Mouse (Mus musculus) embryonic fibroblast, embryonic 13.5 days (primary cell): Measurements from ENCODE around the gene Gm49322.

Experiments
- CTCF ChIP-seq: IDR thresholded peaks from 2 replicates; pipeline ENCODE4 v1.5.1; 2011; ENCODE audit warnings: mild to moderate bottlenecking, control low read depth, low read length, moderate library complexity, borderline replicate concordance; ENCODE audit not compliant: insufficient read depth
- POLR2A ChIP-seq: IDR thresholded peaks from 2 replicates; pipeline ENCODE4 v1.6.1; 2011; ENCODE audit warnings: low read depth, mild to moderate bottlenecking, control low read depth, low read length, moderate library complexity

GRCm38 (mm10) chr10:80628925-80629324 is 23.1 kb downstream of the Gm49322 start:
- TF ChIP-seq CTCF (no peak), POLR2A (no peak)
